Mouse (Mus musculus): ENCODE data around the gene Zfp518a.

DNA sequence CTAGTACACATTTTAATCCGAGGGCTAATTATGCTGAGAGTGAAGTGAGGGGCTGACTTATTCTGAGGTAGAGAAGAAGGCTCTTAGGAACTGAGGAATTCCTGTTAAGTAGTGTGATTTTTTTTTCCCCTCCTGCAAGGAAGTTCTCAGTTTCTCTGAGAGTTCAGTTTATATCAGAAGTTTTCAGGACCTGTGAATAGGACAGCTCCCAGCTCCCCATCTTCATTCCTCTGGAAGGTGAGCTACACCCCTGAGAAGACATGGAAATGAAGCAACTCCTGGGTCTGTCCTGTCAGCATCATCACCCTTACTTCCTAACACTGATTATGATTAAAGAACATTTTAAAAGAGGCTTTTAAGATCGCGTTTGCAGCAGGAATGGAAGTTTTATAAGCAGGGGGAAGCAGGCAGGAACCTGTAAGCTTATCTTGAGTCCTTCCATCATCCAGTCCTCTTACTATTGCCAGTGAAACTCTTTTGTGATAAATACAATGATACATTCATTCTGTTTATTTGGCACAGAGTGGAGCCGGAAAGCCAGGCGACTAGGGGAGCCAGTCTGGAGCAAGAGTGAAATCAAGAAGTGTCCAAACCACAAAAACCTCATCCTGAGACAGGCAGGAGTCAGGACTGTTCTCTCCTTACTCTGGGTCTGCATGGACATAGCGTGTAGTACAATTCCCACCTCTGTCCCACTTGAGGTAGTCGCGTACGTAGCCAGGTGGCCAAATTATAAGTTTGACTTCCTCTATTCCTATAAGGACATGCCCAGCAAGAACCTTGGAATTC, 37.3 kb downstream of the Zfp518a start:
- TF ChIP-seq CTCF (IDR thresholded peaks at IDR 0.05; ENCODE audit: low read depth) (no peak), EP300 (IDR thresholded peaks at IDR 0.05; ENCODE audit: low read depth) (no peak)
